Mouse (Mus musculus) hindbrain, embryonic 16.5 days (tissue): ENCODE data around the gene Eif3c. TPM values are rescaled to one million over a fixed set of nuclear protein-coding genes. Genes with fewer than 3 reads are reported as not detected.
A peak's percentile ranks its signal among the peaks of the same experiment; 100 is the strongest.

ENCODE experiments used
- ATAC-seq: fragments of 200-750 bp; cut with Nextera tagmentation; 2 replicates; pipeline ENCODE4 v1.8.0; 2017; ENCODE audit warnings: moderate TSS enrichment, moderate library complexity
- H3K27ac ChIP-seq: fragments of 300-500 bp; sonication (generic); 2 replicates; pipeline ENCODE4 v1.5.1; 2014; ENCODE audit warnings: low read depth, mild to moderate bottlenecking, control low read depth, low read length, moderate library complexity
- H3K27me3 ChIP-seq: fragments of 300-500 bp; sonication (generic); replicated peaks from 2 replicates; pipeline ENCODE4 v1.6.1; 2014; ENCODE audit warnings: low read length; ENCODE audit not compliant: control insufficient read depth, insufficient read depth
- H3K36me3 ChIP-seq: fragments of 300-500 bp; sonication (generic); 2 replicates; pipeline ENCODE4 v1.6.1; 2014; ENCODE audit warnings: mild to moderate bottlenecking, low read length, moderate library complexity, mixed read lengths; ENCODE audit not compliant: control insufficient read depth, insufficient read depth
- H3K4me1 ChIP-seq: fragments of 300-500 bp; sonication (generic); 2 replicates; pipeline ENCODE4 v1.6.1; 2014; ENCODE audit warnings: low read depth, low read length; ENCODE audit not compliant: control insufficient read depth, insufficient read depth
- H3K4me2 ChIP-seq: fragments of 300-500 bp; sonication (generic); 2 replicates; pipeline ENCODE4 v1.6.1; 2014; ENCODE audit warnings: mild to moderate bottlenecking, low read length, control low read depth, moderate library complexity
- H3K4me3 ChIP-seq: fragments of 300-500 bp; sonication (generic); 2 replicates; pipeline ENCODE4 v1.5.1; 2014; ENCODE audit warnings: mild to moderate bottlenecking, low read length, control low read depth, moderate library complexity
- H3K9ac ChIP-seq: fragments of 300-500 bp; sonication (generic); 2 replicates; pipeline ENCODE4 v1.6.1; 2014; ENCODE audit warnings: low read depth, mild to moderate bottlenecking, control low read depth, low read length, moderate library complexity
- H3K9me3 ChIP-seq: fragments of 300-500 bp; sonication (generic); 2 replicates; pipeline ENCODE4 v1.6.1; 2014; ENCODE audit warnings: mild to moderate bottlenecking, low read length, moderate library complexity; ENCODE audit not compliant: control insufficient read depth
- WGBS: fragments of 180-500 bp; shearing (Covaris S2); extraction: QIAGEN DNeasy Blood & Tissue Kit; methylation state at CpG from one replicate; pipeline ENCODE4 v1.1.7; 2014; 5-methylcytosine and 5-hydroxymethylcytosine counted together
- polyA plus RNA-seq: library from polyadenylated mRNA; unstranded; fragments of >200 nt; fragmentation: Nextera tagmentation; extraction: Ambion mirVana; gene quantifications from 2 replicates; pipeline ENCODE4 v1.2.1, GENCODE M21; 2015

Eif3c gene
- polyA plus RNA-seq, 1 experiment from 2014 or later: 172 TPM

DNA sequence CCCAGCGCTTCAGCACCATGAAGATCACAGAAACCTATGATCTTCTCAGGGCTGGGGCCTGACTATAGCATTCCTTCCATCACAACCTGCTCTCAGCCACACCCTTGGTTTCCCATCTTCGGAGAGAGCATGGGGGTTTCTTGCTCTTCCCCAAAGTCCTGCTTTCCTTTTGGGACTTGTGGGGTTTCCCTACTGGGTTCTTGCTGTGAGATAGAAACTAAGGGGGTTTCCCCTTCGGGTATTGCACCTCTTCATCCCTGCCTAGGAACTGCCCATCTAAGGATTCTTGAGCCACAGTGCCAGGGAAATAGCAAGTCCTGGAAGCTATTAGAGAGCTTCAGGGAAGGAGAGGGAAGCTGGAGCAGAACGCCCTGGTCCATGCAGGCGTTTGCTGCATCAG, 29.7 kb upstream of the Eif3c start:
- Histone ChIP-seq H3K27ac (no peak overlapping the region), H3K9me3 (no peaks in the 10 kb centered on the region), H3K36me3 (no peaks in the 10 kb centered on the region), H3K4me1 (no peaks in the 10 kb centered on the region), H3K27me3 (no peaks in the 10 kb centered on the region; the same call in 1 of the 2 replicates), H3K4me3 (no peak overlapping the region), H3K9ac (no peak overlapping the region), H3K4me2 (no peak overlapping the region)
- ATAC-seq: no peak
- 88% methylated on average over 5 of the region's 5 CpGs for WGBS

DNA sequence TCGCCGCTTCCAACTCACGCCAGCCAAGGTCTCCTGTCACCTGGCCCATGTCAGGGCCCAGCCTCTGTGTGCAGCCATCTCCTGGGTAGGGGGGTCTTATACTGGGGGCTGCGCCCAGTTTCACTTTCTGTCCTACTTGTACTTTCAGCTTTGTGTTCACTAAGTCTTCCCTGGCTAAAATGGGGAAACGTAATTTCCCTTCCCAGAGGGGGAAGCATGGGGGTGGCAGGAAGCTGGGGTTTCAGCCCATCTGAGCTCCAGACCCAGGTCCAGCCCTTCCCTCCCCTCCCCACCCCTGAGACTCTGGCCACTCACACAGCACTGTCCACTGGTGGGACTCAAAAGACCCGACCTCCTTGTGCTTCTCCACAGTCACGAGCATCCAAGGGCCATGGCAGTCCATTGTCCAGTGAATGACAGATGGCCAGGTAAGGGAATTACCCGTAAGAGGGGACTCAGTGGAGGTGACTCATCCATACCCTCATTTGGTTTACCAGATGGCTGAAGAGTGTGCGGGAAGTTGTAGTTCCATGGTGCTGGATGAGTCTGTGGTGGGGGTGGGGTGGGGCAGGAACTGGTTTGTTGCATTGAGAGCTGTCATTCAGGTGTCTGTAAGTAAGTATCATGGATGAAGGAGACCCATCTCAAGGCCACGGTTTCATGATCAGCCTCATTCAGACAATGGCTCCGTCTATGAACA, 28.8 kb upstream of the Eif3c start, which contains the start of gene Il27:
Gene Il27 (minus strand): TSS at position 80 of the 700 bp plus-strand sequence.
- Histone ChIP-seq H3K27me3 (no peaks in the 10 kb centered on the region; the same call in 1 of the 2 replicates), H3K36me3 (no peaks in the 10 kb centered on the region), H3K4me3 (no peak within 1 kb of the TSS), H3K4me1 (no peaks in the 10 kb centered on the region), H3K9me3 (no peaks in the 10 kb centered on the region), H3K4me2 (no peak within 1 kb of the TSS), H3K27ac (no peak within 1 kb of the TSS), H3K9ac (no peak within 1 kb of the TSS)
- 87% methylated on average over 11 of the region's 11 CpGs for WGBS
- no peak for ATAC-seq

DNA sequence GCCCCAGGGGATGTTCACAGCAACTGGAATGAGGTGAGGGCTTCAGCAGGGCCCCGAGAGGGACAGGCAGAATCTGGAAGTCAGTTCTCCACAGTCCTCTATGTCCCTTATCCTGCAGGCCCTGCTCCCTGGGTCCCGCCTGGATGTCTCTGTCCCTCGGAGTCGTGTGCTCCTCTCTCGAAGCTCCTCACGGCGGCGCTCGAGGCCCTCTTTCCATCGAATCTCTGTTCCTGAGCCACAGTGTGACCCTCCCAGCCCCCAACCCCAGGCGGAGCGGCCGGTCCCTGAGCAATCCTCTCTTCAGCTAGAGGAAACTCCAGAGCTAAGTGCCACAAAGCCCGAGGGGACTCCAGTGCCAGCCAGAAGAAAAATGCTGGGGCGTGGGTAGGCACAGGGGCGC, 21.6 kb upstream of the Eif3c start:
- H3K27me3 ChIP-seq: no peaks in the 10 kb centered on the region
- H3K4me3 ChIP-seq: no peak overlapping the region
- H3K9me3 ChIP-seq: no peaks in the 10 kb centered on the region
- H3K27ac ChIP-seq: no peak overlapping the region
- H3K4me1 ChIP-seq: no peaks in the 10 kb centered on the region; the same call in none of the 2 replicates
- 4% methylated on average over 16 of the region's 16 CpGs for WGBS
- peak overlapping the region; percentile 42; the same call in 1 of the 2 replicates for H3K4me2 ChIP-seq
- ATAC-seq: peak; percentile 47; the same call in 1 of the 2 replicates
- H3K9ac ChIP-seq: peak overlapping the region; percentile 31
- H3K36me3 ChIP-seq: no peaks in the 10 kb centered on the region

DNA sequence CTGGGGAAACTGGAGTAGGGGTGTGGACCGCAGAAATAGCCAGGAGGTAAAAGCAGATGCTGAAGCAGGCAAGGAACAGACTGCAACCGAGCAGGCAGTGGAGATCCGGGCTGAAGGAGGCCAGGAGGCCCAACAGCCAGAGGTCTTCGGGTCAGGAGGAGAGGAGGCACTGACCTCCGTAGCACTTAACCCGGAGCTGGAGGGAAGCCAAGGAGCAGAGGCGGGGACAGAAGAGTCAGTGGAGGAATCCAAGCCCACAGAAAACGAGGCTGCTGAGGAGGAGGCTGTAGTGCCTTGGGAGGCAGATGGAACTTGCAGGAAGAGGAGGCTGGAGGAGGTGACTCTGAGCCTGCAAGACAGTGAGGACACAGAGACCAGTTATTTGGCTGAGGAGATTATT, 20.6 kb upstream of the Eif3c start:
- Histone ChIP-seq H3K4me1 (peaks cover 8% of the 10 kb centered on the region), H3K4me2 (no peak overlapping the region), H3K9ac (no peak overlapping the region), H3K36me3 (no peaks in the 10 kb centered on the region), H3K9me3 (no peaks in the 10 kb centered on the region), H3K27me3 (no peaks in the 10 kb centered on the region), H3K4me3 (no peak overlapping the region), H3K27ac (no peak overlapping the region)
- no peak for ATAC-seq
- 72% methylated on average over 8 of the region's 8 CpGs for WGBS

DNA sequence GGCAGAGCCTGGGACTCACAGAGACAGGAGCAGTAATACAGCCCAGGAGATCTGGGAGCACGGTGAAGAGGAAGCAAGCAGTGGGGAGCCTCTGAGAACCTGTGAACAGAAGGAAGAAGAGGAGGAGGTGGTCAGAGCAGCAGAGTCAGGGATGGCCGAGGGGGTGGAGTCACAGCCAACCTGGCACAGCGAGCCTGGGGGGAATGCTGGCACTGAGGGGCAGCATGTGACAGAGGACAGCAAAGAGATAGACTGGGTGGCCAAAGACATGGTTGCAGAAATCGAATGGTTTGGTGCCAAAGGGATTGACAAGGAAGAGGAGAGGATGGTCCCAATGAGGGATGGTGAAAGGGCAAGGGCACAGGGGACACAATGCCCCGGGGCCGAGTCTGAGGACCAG, 19.5 kb upstream of the Eif3c start, which contains the start of gene Cln3:
Gene Cln3 (minus strand): TSS at position 101 of the 400 bp plus-strand sequence.
- H3K4me1 ChIP-seq: peaks cover 10% of the 10 kb centered on the region
- H3K4me2 ChIP-seq: no peak within 1 kb of the TSS
- H3K9me3 ChIP-seq: no peaks in the 10 kb centered on the region
- WGBS: 78% methylated on average over 6 of the region's 6 CpGs
- H3K36me3 ChIP-seq: no peaks in the 10 kb centered on the region
- no peak within 1 kb of the TSS for H3K9ac ChIP-seq
- no peak within 1 kb of the TSS for H3K27ac ChIP-seq
- no peak within 1 kb of the TSS for H3K4me3 ChIP-seq
- no peaks in the 10 kb centered on the region for H3K27me3 ChIP-seq
- no peak for ATAC-seq

DNA sequence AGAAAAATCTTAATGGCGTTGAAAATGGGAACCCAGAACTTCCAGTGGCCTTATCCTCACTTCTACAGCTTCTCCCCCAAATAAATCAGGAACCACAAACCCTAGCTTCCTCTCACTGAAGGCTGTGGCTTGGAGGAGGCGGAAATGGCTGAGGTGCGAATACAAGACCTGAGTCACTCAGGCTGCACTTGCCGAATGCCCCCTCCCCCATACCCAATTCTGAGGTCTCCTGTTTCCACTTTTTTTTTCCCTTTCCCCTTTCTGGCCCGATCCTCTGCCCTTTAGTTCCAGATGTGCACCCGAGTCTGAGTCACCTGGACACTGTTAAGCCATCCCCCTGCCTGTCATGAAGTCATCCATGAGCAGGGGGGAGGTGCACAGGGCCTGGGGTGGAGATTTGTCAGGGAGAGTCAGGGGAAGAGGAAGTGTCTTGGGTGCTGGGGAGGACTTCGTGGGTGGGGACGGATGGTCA, 18.3 kb upstream of the Eif3c start, which contains the start of gene Apobr:
Gene Apobr (plus strand): TSS at position 437 of the 472 bp plus-strand sequence.
- no peaks in the 10 kb centered on the region for H3K27me3 ChIP-seq
- H3K27ac ChIP-seq: peak within 1 kb of the TSS; percentile 90; the same call in 1 of the 2 replicates
- peak within 1 kb of the TSS; percentile 65 for H3K4me3 ChIP-seq
- peaks cover 10% of the 10 kb centered on the region for H3K4me1 ChIP-seq
- H3K9me3 ChIP-seq: no peaks in the 10 kb centered on the region
- no peak within 1 kb of the TSS; the same call in 1 of the 2 replicates for H3K9ac ChIP-seq
- no peaks in the 10 kb centered on the region for H3K36me3 ChIP-seq
- H3K4me2 ChIP-seq: peak within 1 kb of the TSS; percentile 74
- no peak for ATAC-seq
- 82% methylated on average over 8 of the region's 8 CpGs for WGBS

DNA sequence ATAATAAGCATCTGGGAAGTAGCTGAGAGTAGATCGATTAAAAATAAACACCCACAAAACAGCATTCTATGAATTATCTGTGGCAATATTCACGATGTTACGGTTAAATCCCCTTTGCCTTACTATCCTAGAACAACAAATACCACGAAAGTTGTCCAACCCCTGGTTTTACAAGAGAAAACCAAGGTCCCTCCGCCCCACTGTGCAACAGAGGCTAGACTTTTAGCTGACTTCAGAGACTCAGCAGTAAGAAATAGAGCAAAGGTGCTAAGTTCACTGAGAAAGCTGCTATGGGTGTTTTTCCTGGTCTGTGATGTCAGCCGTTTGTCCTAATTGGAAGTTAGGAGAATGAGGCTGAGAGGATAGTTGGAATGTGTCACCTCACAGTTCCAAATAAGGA, 17.6 kb upstream of the Eif3c start:
- ATAC-seq: no peak
- Histone ChIP-seq H3K9ac (peak overlapping the region; percentile 72), H3K27ac (peak overlapping the region; percentile 90), H3K36me3 (peaks cover under 1% of the 10 kb centered on the region; the same call in 1 of the 2 replicates), H3K4me2 (peak overlapping the region; percentile 74), H3K9me3 (no peaks in the 10 kb centered on the region), H3K27me3 (no peaks in the 10 kb centered on the region), H3K4me1 (peaks cover 10% of the 10 kb centered on the region), H3K4me3 (peak overlapping the region; percentile 65)
- 65% methylated on average over 6 of the region's 6 CpGs for WGBS

DNA sequence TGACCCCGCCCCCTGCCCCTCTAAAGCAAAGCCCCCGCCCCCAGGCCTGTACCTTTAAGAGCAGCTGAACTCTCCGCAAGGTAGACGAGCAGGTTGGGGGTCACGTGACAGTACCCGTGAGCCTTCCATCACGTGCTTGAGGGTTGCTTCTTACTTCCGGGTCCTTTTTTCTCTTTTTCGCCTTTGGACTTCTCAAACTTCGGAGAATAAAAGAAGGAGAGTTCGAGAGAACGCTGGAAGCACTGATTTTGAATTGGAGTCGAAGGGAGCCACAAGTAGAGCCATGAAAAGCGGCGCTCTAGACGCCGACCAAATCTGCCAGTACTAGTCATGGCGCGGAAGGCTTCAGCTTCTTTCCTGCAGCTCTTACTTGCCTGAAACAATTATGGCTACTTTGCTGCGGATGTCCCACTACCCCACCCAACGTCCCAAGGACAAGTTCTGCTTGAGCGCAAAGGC, 17.1 kb upstream of the Eif3c start:
- H3K9ac ChIP-seq: peak overlapping the region; percentile 72
- peak overlapping the region; percentile 90 for H3K27ac ChIP-seq
- no peaks in the 10 kb centered on the region for H3K9me3 ChIP-seq
- H3K4me3 ChIP-seq: peak overlapping the region; percentile 65
- H3K36me3 ChIP-seq: peaks cover 3% of the 10 kb centered on the region
- ATAC-seq: peak; percentile 92
- WGBS: 2% methylated on average over 22 of the region's 22 CpGs
- peaks cover 10% of the 10 kb centered on the region for H3K4me1 ChIP-seq
- H3K4me2 ChIP-seq: peak overlapping the region; percentile 74
- no peaks in the 10 kb centered on the region for H3K27me3 ChIP-seq

DNA sequence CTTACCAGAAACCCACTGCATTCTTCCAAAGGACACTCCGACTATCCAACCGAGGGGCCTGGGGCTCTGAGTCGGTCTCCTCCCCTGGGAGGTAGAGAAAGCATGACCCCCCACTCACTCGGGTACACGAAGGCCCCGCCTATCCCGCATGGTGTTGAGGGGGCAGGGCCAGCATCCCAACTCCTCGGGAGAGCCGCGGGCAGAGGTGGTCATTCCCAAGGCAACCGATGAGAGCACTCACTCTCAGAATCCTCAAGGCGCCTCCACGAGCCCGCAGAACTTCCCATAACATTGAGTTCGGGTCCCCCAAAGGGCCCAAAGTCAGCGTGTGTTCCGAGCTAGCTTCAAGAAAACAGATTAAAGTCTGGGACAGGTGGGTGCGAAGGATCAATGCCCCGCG, 16.5 kb upstream of the Eif3c start:
- ATAC-seq: peak; percentile 48
- Histone ChIP-seq H3K27ac (peak overlapping the region; percentile 51; the same call in 1 of the 2 replicates), H3K9ac (peak overlapping the region; percentile 72), H3K4me3 (peak overlapping the region; percentile 65), H3K36me3 (peaks cover 5% of the 10 kb centered on the region), H3K9me3 (no peaks in the 10 kb centered on the region), H3K4me2 (peak overlapping the region; percentile 74), H3K4me1 (peaks cover 10% of the 10 kb centered on the region), H3K27me3 (no peaks in the 10 kb centered on the region)
- WGBS: 2% methylated on average over 19 of the region's 20 CpGs
